Mouse (Mus musculus) heart, embryonic 13.5 days (tissue): ENCODE measurements around the gene Gm49340. TPM values are rescaled to one million over a fixed set of nuclear protein-coding genes. Genes with fewer than 3 reads are reported as not detected.

Source experiments
- ATAC-seq: fragments of 200-750 bp; cut with Nextera tagmentation; 2 replicates; pipeline ENCODE4 v1.8.0; 2017; ENCODE audit warnings: moderate TSS enrichment; ENCODE audit not compliant: insufficient number of reproducible peaks, low FRiP score, low TSS enrichment; ENCODE audit errors: extremely low read depth
- H3K27ac ChIP-seq: fragments of 300-500 bp; sonication (generic); replicated peaks from 2 replicates; pipeline ENCODE4 v1.5.1; 2015; ENCODE audit warnings: moderate library complexity, mild to moderate bottlenecking, inconsistent platforms
- H3K27me3 ChIP-seq: fragments of 300-500 bp; sonication (generic); replicated peaks from 2 replicates; pipeline ENCODE4 v1.6.1; 2015; ENCODE audit warnings: mild to moderate bottlenecking, inconsistent platforms
- H3K36me3 ChIP-seq: fragments of 300-500 bp; sonication (generic); 2 replicates; pipeline ENCODE4 v1.6.1; 2015; ENCODE audit warnings: mild to moderate bottlenecking, inconsistent platforms
- H3K4me1 ChIP-seq: fragments of 300-500 bp; sonication (generic); 2 replicates; pipeline ENCODE4 v1.6.1; 2015; ENCODE audit warnings: inconsistent platforms
- H3K4me2 ChIP-seq: fragments of 300-500 bp; sonication (generic); 2 replicates; pipeline ENCODE4 v1.6.1; 2015; ENCODE audit warnings: inconsistent platforms, mild to moderate bottlenecking, moderate library complexity
- H3K4me3 ChIP-seq: fragments of 300-500 bp; sonication (generic); 2 replicates; pipeline ENCODE4 v1.5.1; 2015; ENCODE audit warnings: moderate library complexity, mild to moderate bottlenecking, inconsistent platforms
- H3K9ac ChIP-seq: fragments of 300-500 bp; sonication (generic); 2 replicates; pipeline ENCODE4 v1.6.1; 2015; ENCODE audit warnings: inconsistent platforms, mild to moderate bottlenecking, moderate library complexity
- H3K9me3 ChIP-seq: fragments of 300-500 bp; sonication (generic); 2 replicates; pipeline ENCODE4 v1.6.1; 2016; ENCODE audit warnings: inconsistent platforms
- WGBS: fragments of 180-500 bp; shearing (Covaris S2); methylation state at CpG from one replicate; pipeline ENCODE4 v1.1.7; 2015; ENCODE audit warnings: mixed read lengths; 5-methylcytosine and 5-hydroxymethylcytosine counted together
- polyA plus RNA-seq: library from polyadenylated mRNA; unstranded; fragments of >200 nt; fragmentation: Nextera tagmentation; extraction: Ambion mirVana; gene quantifications from 2 replicates; pipeline ENCODE4 v1.2.1, GENCODE M21; 2015

The Gm49340 gene
- polyA plus RNA-seq, 1 experiment from 2014 or later, result not detected

GRCm38 (mm10) chr11:73323906-73324830, 5.4 kb upstream of the Gm49340 start:
- H3K27me3 ChIP-seq, result no peaks in the 10 kb centered on the region
- WGBS, result 65% methylated on average over 9 of the region's 9 CpGs
- H3K4me1 ChIP-seq, result no peaks in the 10 kb centered on the region

GRCm38 (mm10) chr11:73326485-73326886, 3.1 kb upstream of the Gm49340 start:
- 61% methylated on average over 12 of the region's 12 CpGs for WGBS
- no peak overlapping the region for H3K4me2 ChIP-seq
- no peak for ATAC-seq

More at GRCm38 (mm10) chr11:73323906-73324830, 5.4 kb upstream of the Gm49340 start:
- H3K27ac ChIP-seq, result no peak overlapping the region
- no peaks in the 10 kb centered on the region for H3K36me3 ChIP-seq
- no peak overlapping the region for H3K4me3 ChIP-seq
- ATAC-seq, result no peak
- H3K4me2 ChIP-seq, result no peak overlapping the region
- H3K9me3 ChIP-seq, result no peaks in the 10 kb centered on the region
- H3K9ac ChIP-seq, result no peak overlapping the region

GRCm38 (mm10) chr11:73327361-73327760, 2.2 kb upstream of the Gm49340 start:
- no peaks in the 10 kb centered on the region for H3K4me1 ChIP-seq
- no peak overlapping the region for H3K9ac ChIP-seq
- H3K27ac ChIP-seq, result no peak overlapping the region
- H3K4me2 ChIP-seq, result no peak overlapping the region
- ATAC-seq, result no peak
- H3K9me3 ChIP-seq, result no peaks in the 10 kb centered on the region
- WGBS, result 56% methylated on average over 4 of the region's 4 CpGs
- no peaks in the 10 kb centered on the region for H3K36me3 ChIP-seq
- H3K4me3 ChIP-seq, result no peak overlapping the region
- no peaks in the 10 kb centered on the region for H3K27me3 ChIP-seq

More at GRCm38 (mm10) chr11:73326485-73326886, 3.1 kb upstream of the Gm49340 start:
- Histone ChIP-seq H3K4me1 (no peaks in the 10 kb centered on the region), H3K27ac (no peak overlapping the region), H3K36me3 (no peaks in the 10 kb centered on the region), H3K9me3 (no peaks in the 10 kb centered on the region), H3K4me3 (no peak overlapping the region), H3K27me3 (no peaks in the 10 kb centered on the region), H3K9ac (no peak overlapping the region)

- no peaks in the 10 kb centered on the region for H3K9me3 ChIP-seq
- no peaks in the 10 kb centered on the region for H3K27me3 ChIP-seq
- no peak overlapping the region for H3K4me3 ChIP-seq
- no peaks in the 10 kb centered on the region for H3K36me3 ChIP-seq
- no peak for ATAC-seq
- no peak overlapping the region for H3K27ac ChIP-seq
- H3K4me1 ChIP-seq, result no peaks in the 10 kb centered on the region
- H3K4me2 ChIP-seq, result no peak overlapping the region
- H3K9ac ChIP-seq, result no peak overlapping the region
- WGBS, result 63% methylated on average over 2 of the region's 2 CpGs
These were observed 3.8 kb downstream of the Gm49340 start for GRCm38 (mm10) chr11:73333357-73333756.

GRCm38 (mm10) chr11:73336919-73337318, 7.4 kb downstream of the Gm49340 start:
- Histone ChIP-seq H3K4me1 (no peaks in the 10 kb centered on the region), H3K4me2 (no peak overlapping the region), H3K9me3 (no peaks in the 10 kb centered on the region), H3K9ac (no peak overlapping the region), H3K27ac (no peak overlapping the region), H3K27me3 (no peaks in the 10 kb centered on the region), H3K4me3 (no peak overlapping the region), H3K36me3 (no peaks in the 10 kb centered on the region)
- WGBS, result 65% methylated on average over 4 of the region's 4 CpGs
- ATAC-seq, result no peak

GRCm38 (mm10) chr11:73350483-73350882, 20.9 kb downstream of the Gm49340 start, which contains the start of gene Olfr20:
TSS of gene Olfr20 (plus strand) at chr11:73350783.
- 41% methylated on average over 3 of the region's 3 CpGs for WGBS
- no peak within 1 kb of the TSS for H3K27ac ChIP-seq
- H3K4me3 ChIP-seq, result no peak within 1 kb of the TSS
- no peaks in the 10 kb centered on the region for H3K9me3 ChIP-seq
- no peak for ATAC-seq
- no peaks in the 10 kb centered on the region for H3K36me3 ChIP-seq
- H3K4me2 ChIP-seq, result no peak within 1 kb of the TSS
- no peaks in the 10 kb centered on the region for H3K27me3 ChIP-seq
- H3K4me1 ChIP-seq, result no peaks in the 10 kb centered on the region
- no peak within 1 kb of the TSS for H3K9ac ChIP-seq

- Histone ChIP-seq H3K9me3 (no peaks in the 10 kb centered on the region), H3K27me3 (no peaks in the 10 kb centered on the region), H3K4me1 (no peaks in the 10 kb centered on the region), H3K9ac (no peak within 1 kb of the TSS), H3K4me2 (no peak within 1 kb of the TSS), H3K4me3 (no peak within 1 kb of the TSS), H3K27ac (no peak within 1 kb of the TSS), H3K36me3 (no peaks in the 10 kb centered on the region)
- no peak for ATAC-seq
- 74% methylated on average over 2 of the region's 2 CpGs for WGBS
These were observed 41.4 kb downstream of the Gm49340 start, which contains the start of gene Olfr376 for GRCm38 (mm10) chr11:73370946-73371345. TSS of gene Olfr376 (plus strand) at chr11:73371246.

- Histone ChIP-seq H3K27ac (no peak overlapping the region), H3K9me3 (peaks cover 3% of the 10 kb centered on the region; the same call in 1 of the 2 replicates), H3K4me1 (no peaks in the 10 kb centered on the region), H3K9ac (no peak overlapping the region), H3K27me3 (no peaks in the 10 kb centered on the region), H3K36me3 (no peaks in the 10 kb centered on the region), H3K4me2 (no peak overlapping the region), H3K4me3 (no peak overlapping the region)
- 54% methylated on average over 4 of the region's 4 CpGs for WGBS
- no peak for ATAC-seq
These were observed 65.8 kb downstream of the Gm49340 start for GRCm38 (mm10) chr11:73395374-73395773.

GRCm38 (mm10) chr11:73399514-73399913, 70.0 kb downstream of the Gm49340 start, which contains the start of gene Olfr1:
TSS of gene Olfr1 (minus strand) at chr11:73399614.
- no peak for ATAC-seq
- Histone ChIP-seq H3K4me2 (no peak within 1 kb of the TSS), H3K4me1 (no peaks in the 10 kb centered on the region), H3K27me3 (no peaks in the 10 kb centered on the region), H3K27ac (no peak within 1 kb of the TSS), H3K4me3 (no peak within 1 kb of the TSS), H3K36me3 (no peaks in the 10 kb centered on the region), H3K9ac (no peak within 1 kb of the TSS), H3K9me3 (peaks cover 3% of the 10 kb centered on the region; the same call in 1 of the 2 replicates)
